Mouse (Mus musculus): ENCODE results near the gene Chst1. TPM values are rescaled to one million over a fixed set of nuclear protein-coding genes. Genes with fewer than 3 reads are reported as not detected.

Gene Chst1
- total and polyA plus RNA-seq, 3 experiments: 0.57 to 4.5 (median 2.3) TPM

- no peaks in the 10 kb centered on the region for H3K9me3 ChIP-seq (replicated peaks)
- DNase-seq (ENCODE audit: low spot score) (no peak), ATAC-seq (ENCODE audit: extremely low read depth, insufficient number of reproducible peaks, low FRiP score, poor library complexity, severe bottlenecking) (no peak)
- no peak overlapping the region for H3K4me3 ChIP-seq (ENCODE audit: low read depth, low read length)
- H3K36me3 ChIP-seq (replicated peaks): no peaks in the 10 kb centered on the region
- no peak for TF ChIP-seq GATA2 (IDR thresholded peaks at IDR 0.05; ENCODE audit: borderline replicate concordance, low read depth, low read length)
- peaks cover 2% of the 10 kb centered on the region; the same call in 1 of the 2 replicates for H3K27me3 ChIP-seq (ENCODE audit: insufficient read depth, low read length)
- H3K4me1 ChIP-seq (ENCODE audit: insufficient read depth, low read depth, low read length): no peaks in the 10 kb centered on the region
Measured at GRCm38 (mm10) chr2:92581302-92581701, 18.2 kb upstream of the Chst1 start.

- no peak for DNase-seq (ENCODE audit: low spot score)
- TF ChIP-seq CTCF (IDR thresholded peaks at IDR 0.05; ENCODE audit: low read depth, low read length): no peak
- no peak for TF ChIP-seq POLR2AphosphoS5 (IDR thresholded peaks at IDR 0.05; ENCODE audit: insufficient replicate concordance, low read depth, low read length)
- TF ChIP-seq TAL1 (conservative IDR thresholded peaks at IDR 0.05; ENCODE audit: low read depth, low read length): no peak
- TF ChIP-seq GATA2 (IDR thresholded peaks at IDR 0.05; ENCODE audit: borderline replicate concordance, low read depth, low read length): no peak
- no peak for TF ChIP-seq GATA1 (IDR thresholded peaks at IDR 0.05; ENCODE audit: borderline replicate concordance, low read length)
- Histone ChIP-seq H3K36me3 (replicated peaks) (no peaks in the 10 kb centered on the region), H3K9me3 (replicated peaks) (no peaks in the 10 kb centered on the region), H3K4me1 (ENCODE audit: insufficient read depth, low read depth, low read length) (no peaks in the 10 kb centered on the region), H3K27me3 (ENCODE audit: insufficient read depth, low read length) (peaks cover 2% of the 10 kb centered on the region; the same call in 1 of the 2 replicates), H3K4me3 (ENCODE audit: low read depth, low read length) (no peak overlapping the region)
- no peak for ATAC-seq (ENCODE audit: extremely low read depth, insufficient number of reproducible peaks, low FRiP score, poor library complexity, severe bottlenecking)
Measured at GRCm38 (mm10) chr2:92582596-92582995, 16.9 kb upstream of the Chst1 start.

GRCm38 (mm10) chr2:92587806-92588205 is 11.7 kb upstream of the Chst1 start:
- peaks cover 4% of the 10 kb centered on the region; the same call in 1 of the 2 replicates for H3K27me3 ChIP-seq (ENCODE audit: insufficient read depth, low read length)
- TF ChIP-seq GATA2 (IDR thresholded peaks at IDR 0.05; ENCODE audit: borderline replicate concordance, low read depth, low read length): no peak
- TF ChIP-seq CTCF (IDR thresholded peaks at IDR 0.05; ENCODE audit: low read depth, low read length): no peak
- TF ChIP-seq GATA1 (IDR thresholded peaks at IDR 0.05; ENCODE audit: borderline replicate concordance, low read length): no peak
- no peak for TF ChIP-seq POLR2AphosphoS5 (IDR thresholded peaks at IDR 0.05; ENCODE audit: insufficient replicate concordance, low read depth, low read length)
- TF ChIP-seq TAL1 (conservative IDR thresholded peaks at IDR 0.05; ENCODE audit: low read depth, low read length): no peak
- H3K4me3 ChIP-seq (ENCODE audit: low read depth, low read length): no peak overlapping the region
- no peak for DNase-seq (ENCODE audit: low spot score)
- no peaks in the 10 kb centered on the region for H3K4me1 ChIP-seq (ENCODE audit: insufficient read depth, low read depth, low read length)
- no peak for ATAC-seq (ENCODE audit: extremely low read depth, insufficient number of reproducible peaks, low FRiP score, poor library complexity, severe bottlenecking)
- no peaks in the 10 kb centered on the region for H3K9me3 ChIP-seq (replicated peaks)
- no peaks in the 10 kb centered on the region for H3K36me3 ChIP-seq (replicated peaks)

- no peaks in the 10 kb centered on the region for H3K9me3 ChIP-seq (replicated peaks)
- H3K36me3 ChIP-seq (replicated peaks): no peaks in the 10 kb centered on the region
- peaks cover 7% of the 10 kb centered on the region for H3K27me3 ChIP-seq (ENCODE audit: insufficient read depth, low read length)
- no peak for ATAC-seq (ENCODE audit: extremely low read depth, insufficient number of reproducible peaks, low FRiP score, poor library complexity, severe bottlenecking)
- no peak for TF ChIP-seq TAL1 (conservative IDR thresholded peaks at IDR 0.05; ENCODE audit: low read depth, low read length)
- no peak for TF ChIP-seq POLR2AphosphoS5 (IDR thresholded peaks at IDR 0.05; ENCODE audit: insufficient replicate concordance, low read depth, low read length)
- TF ChIP-seq GATA1 (IDR thresholded peaks at IDR 0.05; ENCODE audit: borderline replicate concordance, low read length): no peak
- TF ChIP-seq GATA2 (IDR thresholded peaks at IDR 0.05; ENCODE audit: borderline replicate concordance, low read depth, low read length): no peak
- TF ChIP-seq CTCF (IDR thresholded peaks at IDR 0.05; ENCODE audit: low read depth, low read length): no peak
- DNase-seq (ENCODE audit: low spot score): no peak
- no peak overlapping the region for H3K4me3 ChIP-seq (ENCODE audit: low read depth, low read length)
- no peaks in the 10 kb centered on the region for H3K4me1 ChIP-seq (ENCODE audit: insufficient read depth, low read depth, low read length)
Measured at GRCm38 (mm10) chr2:92594929-92595730, 4.4 kb upstream of the Chst1 start.

- DNase-seq (ENCODE audit: low spot score) (no peak), ATAC-seq (ENCODE audit: extremely low read depth, insufficient number of reproducible peaks, low FRiP score, poor library complexity, severe bottlenecking) (no peak)
- Histone ChIP-seq H3K9me3 (replicated peaks) (no peaks in the 10 kb centered on the region), H3K4me1 (ENCODE audit: insufficient read depth, low read depth, low read length) (no peaks in the 10 kb centered on the region), H3K36me3 (replicated peaks) (no peaks in the 10 kb centered on the region), H3K4me3 (ENCODE audit: low read depth, low read length) (no peak overlapping the region), H3K27me3 (ENCODE audit: insufficient read depth, low read length) (peaks cover 12% of the 10 kb centered on the region)
- TF ChIP-seq POLR2AphosphoS5 (IDR thresholded peaks at IDR 0.05; ENCODE audit: insufficient replicate concordance, low read depth, low read length): no peak
- no peak for TF ChIP-seq TAL1 (conservative IDR thresholded peaks at IDR 0.05; ENCODE audit: low read depth, low read length)
- TF ChIP-seq GATA2 (IDR thresholded peaks at IDR 0.05; ENCODE audit: borderline replicate concordance, low read depth, low read length): no peak
- no peak for TF ChIP-seq CTCF (IDR thresholded peaks at IDR 0.05; ENCODE audit: low read depth, low read length)
- no peak for TF ChIP-seq GATA1 (IDR thresholded peaks at IDR 0.05; ENCODE audit: borderline replicate concordance, low read length)
Measured at GRCm38 (mm10) chr2:92597291-92597690, 2.2 kb upstream of the Chst1 start.

GRCm38 (mm10) chr2:92598941-92599486 is 493 bp upstream of the Chst1 start:
- H3K27me3 ChIP-seq (ENCODE audit: insufficient read depth, low read length): peaks cover 12% of the 10 kb centered on the region
- no peaks in the 10 kb centered on the region for H3K4me1 ChIP-seq (ENCODE audit: insufficient read depth, low read depth, low read length)
- H3K9me3 ChIP-seq (replicated peaks): no peaks in the 10 kb centered on the region
- ATAC-seq (ENCODE audit: extremely low read depth, insufficient number of reproducible peaks, low FRiP score, poor library complexity, severe bottlenecking): no peak
- TF ChIP-seq CTCF (IDR thresholded peaks at IDR 0.05; ENCODE audit: low read depth, low read length) (no peak), TAL1 (conservative IDR thresholded peaks at IDR 0.05; ENCODE audit: low read depth, low read length) (no peak), GATA1 (IDR thresholded peaks at IDR 0.05; ENCODE audit: borderline replicate concordance, low read length) (no peak), POLR2AphosphoS5 (IDR thresholded peaks at IDR 0.05; ENCODE audit: insufficient replicate concordance, low read depth, low read length) (no peak), GATA2 (IDR thresholded peaks at IDR 0.05; ENCODE audit: borderline replicate concordance, low read depth, low read length) (no peak)
- no peaks in the 10 kb centered on the region for H3K36me3 ChIP-seq (replicated peaks)
- H3K4me3 ChIP-seq (ENCODE audit: low read depth, low read length): no peak overlapping the region
- DNase-seq (ENCODE audit: low spot score): no peak

Measured in G1E (cell line).